Mouse (Mus musculus) lung, adult 2 months (tissue): ENCODE data around the gene Kptn.

Source experiments
- CTCF ChIP-seq: fragments of 200-500 bp; IDR thresholded peaks from 2 replicates; pipeline ENCODE4 v1.5.1; 2011; ENCODE audit warnings: mild to moderate bottlenecking, low read length, control low read depth; ENCODE audit not compliant: insufficient read depth
- POLR2A ChIP-seq: fragments of 200-500 bp; IDR thresholded peaks from 2 replicates; pipeline ENCODE4 v1.6.1; 2011; ENCODE audit warnings: low read depth, mild to moderate bottlenecking, control low read depth, low read length, borderline replicate concordance; ENCODE audit errors: extremely low read depth

- TF ChIP-seq POLR2A (no peak), CTCF (no peak)
Measured at GRCm38 (mm10) chr7:16094592-16094991, 25.1 kb upstream of the Kptn start.
